Mouse (Mus musculus) intestine, embryonic 16.5 days (tissue): ENCODE results near the gene Cldn19. TPM values are rescaled to one million over a fixed set of nuclear protein-coding genes. Genes with fewer than 3 reads are reported as not detected.

Source experiments
- ATAC-seq: fragments of 200-750 bp; cut with Nextera tagmentation; 2 replicates; pipeline ENCODE4 v1.8.0; 2017; ENCODE audit warnings: moderate TSS enrichment, moderate library complexity
- H3K27ac ChIP-seq: fragments of 300-500 bp; sonication (generic); 2 replicates; pipeline ENCODE4 v1.5.1; 2014; ENCODE audit warnings: mild to moderate bottlenecking, low read length
- H3K27me3 ChIP-seq: fragments of 300-500 bp; sonication (generic); replicated peaks from 2 replicates; pipeline ENCODE4 v1.6.1; 2014; ENCODE audit warnings: low read length, control low read depth, mixed read lengths; ENCODE audit not compliant: control insufficient read depth, insufficient read depth
- H3K36me3 ChIP-seq: fragments of 300-500 bp; sonication (generic); 2 replicates; pipeline ENCODE4 v1.6.1; 2014; ENCODE audit warnings: low read length, control low read depth; ENCODE audit not compliant: control insufficient read depth, insufficient read depth
- H3K4me1 ChIP-seq: fragments of 300-500 bp; sonication (generic); 2 replicates; pipeline ENCODE4 v1.6.1; 2014; ENCODE audit warnings: low read length, control low read depth, mixed read lengths; ENCODE audit not compliant: control insufficient read depth, insufficient read depth
- H3K4me2 ChIP-seq: fragments of 300-500 bp; sonication (generic); 2 replicates; pipeline ENCODE4 v1.6.1; 2014; ENCODE audit warnings: low read depth, low read length, control low read depth
- H3K4me3 ChIP-seq: fragments of 300-500 bp; sonication (generic); 2 replicates; pipeline ENCODE4 v1.5.1; 2014; ENCODE audit warnings: mild to moderate bottlenecking, low read length
- H3K9ac ChIP-seq: fragments of 300-500 bp; sonication (generic); 2 replicates; pipeline ENCODE4 v1.6.1; 2014; ENCODE audit warnings: low read depth, low read length
- H3K9me3 ChIP-seq: fragments of 300-500 bp; sonication (generic); 2 replicates; pipeline ENCODE4 v1.6.1; 2016; ENCODE audit warnings: low read length, control low read depth; ENCODE audit not compliant: control insufficient read depth
- WGBS: fragments of 180-500 bp; shearing (Covaris S2); extraction: QIAGEN DNeasy Blood & Tissue Kit; methylation state at CpG from one replicate; pipeline ENCODE4 v1.1.7; 2014; 5-methylcytosine and 5-hydroxymethylcytosine counted together
- polyA plus RNA-seq: library from polyadenylated mRNA; unstranded; fragments of >200 nt; fragmentation: Nextera tagmentation; extraction: Ambion mirVana; gene quantifications from 2 replicates; pipeline ENCODE4 v1.2.1, GENCODE M21; 2015

Cldn19 gene
- polyA plus RNA-seq, 1 experiment from 2014 or later, result 0.28 TPM

DNA sequence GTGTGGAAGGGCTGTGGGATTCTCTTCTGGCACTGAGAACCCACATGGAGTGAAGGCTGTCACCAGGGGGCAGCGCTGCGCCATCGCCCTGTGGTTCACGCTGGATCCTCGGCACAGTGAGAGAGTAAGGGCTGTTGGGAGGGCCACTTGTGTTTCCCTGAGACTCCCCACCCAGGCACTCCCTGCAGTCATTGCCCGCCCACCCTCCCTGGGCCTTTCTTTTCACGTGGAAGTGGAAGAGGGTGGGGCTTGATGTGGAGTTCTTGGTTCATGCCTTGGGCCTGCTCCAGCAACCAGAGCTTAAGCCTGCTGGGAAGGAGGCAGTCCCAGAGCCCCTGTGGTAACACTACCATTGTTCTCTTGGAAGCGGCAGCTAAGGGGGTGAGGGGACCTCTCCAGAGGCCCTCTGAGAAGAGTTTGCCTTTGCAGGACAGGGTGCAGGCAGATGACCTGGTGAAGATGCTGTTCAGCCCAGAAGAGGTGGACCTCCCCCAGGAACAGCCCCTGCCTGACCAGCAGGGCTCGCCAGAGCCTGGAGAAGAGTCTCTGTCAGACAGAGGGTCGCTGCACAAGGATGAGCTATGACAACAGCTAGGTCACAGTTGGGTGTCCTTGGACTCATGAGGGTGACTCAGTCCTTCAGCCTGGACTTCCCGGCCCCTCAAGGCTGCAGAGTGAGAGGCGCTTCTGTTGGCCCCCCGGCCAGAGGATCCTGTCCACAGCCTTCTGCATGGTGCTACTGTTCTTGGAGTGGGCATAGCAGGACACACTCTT lies 7.6 kb upstream of the Cldn19 start:
- peak; percentile 78 for ATAC-seq
- no peak overlapping the region for H3K27ac ChIP-seq
- H3K9me3 ChIP-seq, result no peaks in the 10 kb centered on the region
- H3K9ac ChIP-seq, result peak overlapping the region; percentile 26; the same call in 1 of the 2 replicates
- WGBS, result 35% methylated on average over 13 of the region's 13 CpGs
- H3K4me1 ChIP-seq, result no peaks in the 10 kb centered on the region
- H3K4me3 ChIP-seq, result no peak overlapping the region
- no peaks in the 10 kb centered on the region for H3K36me3 ChIP-seq
- H3K4me2 ChIP-seq, result no peak overlapping the region
- no peaks in the 10 kb centered on the region for H3K27me3 ChIP-seq

GRCm38 (mm10) chr4:119248407-119248965 lies 6.7 kb upstream of the Cldn19 start:
- no peak for ATAC-seq
- WGBS, result 85% methylated on average over 11 of the region's 11 CpGs

DNA sequence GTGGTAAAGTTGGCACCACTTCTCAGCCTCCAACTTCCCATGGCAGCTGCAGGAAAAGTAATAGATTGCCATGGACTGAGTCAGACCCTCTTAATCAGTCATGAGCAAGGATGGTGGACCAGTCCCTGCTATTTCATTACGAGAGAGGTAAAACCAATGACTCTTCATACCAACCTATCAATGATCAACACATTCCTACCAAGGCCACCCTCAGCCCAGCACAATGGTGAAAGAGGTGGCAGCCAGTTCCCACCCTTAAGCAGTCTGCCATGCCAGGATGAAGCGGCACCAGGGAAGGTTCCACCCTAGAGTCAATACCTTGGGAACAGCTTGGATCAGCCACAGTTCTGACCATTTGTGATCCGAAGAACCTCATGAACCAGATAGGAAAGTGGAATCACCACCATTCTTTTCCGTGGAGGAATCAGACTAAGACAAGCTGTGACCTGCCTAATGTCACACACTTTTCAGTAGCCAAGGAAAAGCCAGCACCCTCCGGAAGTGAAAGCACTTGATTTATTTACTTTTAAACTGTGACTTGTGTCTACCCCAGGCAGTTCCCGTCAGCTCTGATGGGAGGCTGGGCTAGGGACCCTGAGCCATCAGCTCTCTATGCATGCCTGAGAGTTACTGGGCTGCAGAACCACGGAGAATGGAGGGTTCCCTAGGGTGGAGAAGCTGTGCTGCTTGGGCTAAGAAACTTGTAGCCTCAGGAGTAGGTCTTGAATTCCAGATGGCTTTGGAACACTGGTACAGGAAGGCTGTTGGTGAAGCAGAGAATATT lies 3.0 kb upstream of the Cldn19 start:
- no peak for ATAC-seq
- Histone ChIP-seq H3K9me3 (no peaks in the 10 kb centered on the region), H3K4me1 (no peaks in the 10 kb centered on the region), H3K27ac (no peak overlapping the region), H3K4me3 (no peak overlapping the region), H3K4me2 (no peak overlapping the region), H3K27me3 (no peaks in the 10 kb centered on the region), H3K36me3 (no peaks in the 10 kb centered on the region), H3K9ac (no peak overlapping the region)
- WGBS, result 46% methylated on average over 7 of the region's 7 CpGs

More at GRCm38 (mm10) chr4:119248407-119248965, 6.7 kb upstream of the Cldn19 start:
- Histone ChIP-seq H3K27me3 (no peaks in the 10 kb centered on the region), H3K9ac (no peak overlapping the region), H3K4me2 (no peak overlapping the region), H3K9me3 (no peaks in the 10 kb centered on the region), H3K4me1 (no peaks in the 10 kb centered on the region), H3K4me3 (no peak overlapping the region), H3K27ac (no peak overlapping the region), H3K36me3 (no peaks in the 10 kb centered on the region)

- no peak overlapping the region for H3K9ac ChIP-seq
- no peaks in the 10 kb centered on the region for H3K9me3 ChIP-seq
- no peak overlapping the region for H3K27ac ChIP-seq
- no peaks in the 10 kb centered on the region for H3K36me3 ChIP-seq
- ATAC-seq, result no peak
- WGBS, result 48% methylated on average over 9 of the region's 9 CpGs
- no peak overlapping the region for H3K4me2 ChIP-seq
- H3K4me3 ChIP-seq, result no peak overlapping the region
- H3K27me3 ChIP-seq, result no peaks in the 10 kb centered on the region
- H3K4me1 ChIP-seq, result 0 out of 2 replicates have a peak, but pooled peaks cover 3% of the 10 kb centered on the region
Measured at GRCm38 (mm10) chr4:119254012-119254618, 1.1 kb upstream of the Cldn19 start.

- Histone ChIP-seq H3K9ac (peak overlapping the region; percentile 4; the same call in 1 of the 2 replicates), H3K36me3 (no peaks in the 10 kb centered on the region), H3K4me3 (no peak overlapping the region), H3K27ac (peak overlapping the region; percentile 61; the same call in 1 of the 2 replicates), H3K27me3 (no peaks in the 10 kb centered on the region), H3K4me2 (no peak overlapping the region), H3K4me1 (0 out of 2 replicates have a peak, but pooled peaks cover 3% of the 10 kb centered on the region), H3K9me3 (no peaks in the 10 kb centered on the region)
- peak; percentile 78 for ATAC-seq
- 56% methylated on average over 6 of the region's 6 CpGs for WGBS
Measured at GRCm38 (mm10) chr4:119257083-119257482, 1.9 kb downstream of the Cldn19 start.

DNA sequence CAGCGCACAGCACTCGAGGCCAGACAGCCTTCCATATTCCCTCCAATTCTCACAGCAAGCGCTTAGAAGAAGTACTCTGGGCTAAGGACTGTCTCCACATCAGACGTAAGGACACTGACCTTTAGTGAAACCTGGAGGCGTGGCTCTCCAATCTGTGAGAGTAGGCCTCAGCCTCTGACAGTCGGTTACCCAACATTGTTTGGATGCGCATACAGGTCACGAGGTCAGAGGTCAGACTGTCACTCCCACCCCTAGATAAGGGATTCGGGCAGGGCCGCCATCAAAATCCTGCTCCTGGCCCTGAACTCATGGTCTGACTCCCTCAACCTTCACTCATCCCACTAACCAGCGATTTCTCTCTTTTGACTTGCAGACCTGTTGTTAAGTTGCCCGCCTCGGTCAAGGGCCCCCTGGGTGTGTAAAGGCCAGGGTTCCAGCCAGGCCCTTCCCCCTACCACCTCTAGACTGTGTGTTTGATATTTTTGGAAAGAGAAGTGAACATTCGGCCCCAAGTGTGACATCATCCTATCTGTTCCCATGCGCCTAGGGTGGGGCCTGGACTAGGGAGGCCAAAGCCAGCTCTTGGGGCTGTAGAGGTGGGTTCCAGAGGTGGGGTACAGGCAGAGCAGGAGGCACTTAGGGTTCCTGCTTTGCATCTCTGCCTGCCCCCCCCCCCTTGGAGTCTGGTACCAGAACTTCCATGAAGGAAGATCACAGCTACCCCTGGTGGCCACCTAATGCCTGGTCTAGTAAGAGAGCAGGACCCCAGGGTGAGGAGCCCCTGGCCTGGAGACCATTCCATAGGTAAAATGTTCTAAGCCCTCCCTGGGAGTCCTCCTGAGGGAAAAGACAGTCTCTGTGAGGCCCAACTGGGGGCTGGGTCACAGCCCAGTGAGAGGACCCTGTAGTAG lies 4.4 kb downstream of the Cldn19 start:
- Histone ChIP-seq H3K4me3 (no peak overlapping the region), H3K27ac (no peak overlapping the region), H3K36me3 (no peaks in the 10 kb centered on the region), H3K9ac (no peak overlapping the region), H3K9me3 (no peaks in the 10 kb centered on the region), H3K27me3 (no peaks in the 10 kb centered on the region), H3K4me2 (no peak overlapping the region), H3K4me1 (0 out of 2 replicates have a peak, but pooled peaks cover 3% of the 10 kb centered on the region)
- no peak for ATAC-seq
- WGBS, result 76% methylated on average over 15 of the region's 15 CpGs

GRCm38 (mm10) chr4:119261087-119261713 lies 6.0 kb downstream of the Cldn19 start:
- Histone ChIP-seq H3K9me3 (no peaks in the 10 kb centered on the region), H3K36me3 (no peaks in the 10 kb centered on the region), H3K9ac (no peak overlapping the region), H3K27ac (no peak overlapping the region), H3K4me3 (no peak overlapping the region), H3K4me2 (no peak overlapping the region), H3K27me3 (no peaks in the 10 kb centered on the region), H3K4me1 (0 out of 2 replicates have a peak, but pooled peaks cover 3% of the 10 kb centered on the region)
- ATAC-seq, result no peak
- 50% methylated on average over 7 of the region's 7 CpGs for WGBS

DNA sequence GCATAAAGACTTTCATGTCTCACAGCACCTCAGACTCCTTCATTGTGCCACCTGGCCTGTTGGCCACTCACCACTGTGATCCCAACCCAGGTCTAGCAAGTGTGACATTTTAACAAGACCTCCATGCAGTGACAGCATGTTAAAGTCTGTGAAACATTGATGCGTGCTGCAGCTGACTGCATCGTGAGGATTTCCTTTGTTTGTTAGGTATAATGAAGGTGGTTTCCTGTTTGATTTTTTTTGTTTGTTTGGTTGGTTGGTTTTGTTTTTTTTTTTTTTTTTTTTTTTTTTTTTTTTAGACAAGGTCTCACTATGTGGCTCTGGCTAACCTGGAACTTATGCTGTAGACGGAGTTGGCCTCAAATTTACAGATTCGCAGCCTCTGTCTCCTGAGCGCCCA lies 7.3 kb downstream of the Cldn19 start:
- WGBS, result 83% methylated on average over 5 of the region's 5 CpGs
- no peaks in the 10 kb centered on the region for H3K27me3 ChIP-seq
- H3K27ac ChIP-seq, result no peak overlapping the region
- 0 out of 2 replicates have a peak, but pooled peaks cover under 1% of the 10 kb centered on the region for H3K4me1 ChIP-seq
- H3K4me3 ChIP-seq, result no peak overlapping the region
- no peaks in the 10 kb centered on the region for H3K9me3 ChIP-seq
- no peak for ATAC-seq
- H3K36me3 ChIP-seq, result no peaks in the 10 kb centered on the region
- H3K9ac ChIP-seq, result no peak overlapping the region
- no peak overlapping the region for H3K4me2 ChIP-seq
